Mouse (Mus musculus): ENCODE results near the gene Kif24. TPM values are rescaled to one million over a fixed set of nuclear protein-coding genes. Genes with fewer than 3 reads are reported as not detected.

Kif24 gene
- total RNA-seq, 2 experiments from 2014 or later = 5.3 to 5.8 TPM

DNA sequence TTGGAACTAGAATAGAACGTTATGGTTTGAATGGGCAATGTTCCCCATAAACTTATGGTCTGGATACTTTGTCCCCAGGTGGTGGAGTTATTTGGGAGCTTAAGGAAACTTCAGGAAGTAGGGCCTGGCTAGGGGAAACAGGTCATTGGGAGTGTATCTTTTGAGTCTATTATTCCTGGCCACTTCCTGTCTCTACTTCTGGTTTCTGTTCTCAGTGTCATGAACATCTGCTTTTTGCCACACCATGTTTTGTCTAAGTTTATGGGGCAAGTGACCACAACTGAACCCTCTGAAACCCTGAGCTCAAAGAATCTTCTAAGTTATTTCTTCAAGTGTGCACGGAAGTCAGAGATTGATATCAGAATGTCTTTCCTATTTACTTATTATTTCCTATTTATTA is 57.3 kb downstream of the Kif24 start:
- DNase-seq (ENCODE audit: low spot score in 2 of 2) = no peak

GRCm38 (mm10) chr4:41406597-41406996 is 58.1 kb downstream of the Kif24 start:
- no peak for DNase-seq (ENCODE audit: low spot score in 2 of 2)

DNA sequence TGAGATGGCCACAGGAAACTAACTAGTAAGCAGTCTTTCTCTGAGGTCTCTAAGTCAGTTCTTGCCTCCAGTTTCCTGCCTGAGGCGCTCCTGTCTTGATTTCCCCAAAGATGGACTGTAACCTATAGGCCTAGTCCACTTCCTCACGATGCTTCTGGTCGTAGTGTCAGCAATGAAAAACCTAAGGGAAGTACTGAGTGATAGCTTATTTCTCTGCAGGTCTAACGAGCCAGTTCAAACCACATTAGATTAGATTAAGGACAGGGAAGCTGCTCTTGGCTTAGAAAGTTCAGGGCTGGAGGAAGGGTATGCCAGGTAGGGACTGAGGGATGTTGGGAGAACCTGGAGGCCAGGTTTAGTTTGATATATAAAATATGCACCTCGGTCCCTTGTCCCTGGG is 63.1 kb downstream of the Kif24 start:
- no peak for DNase-seq (ENCODE audit: low spot score in 2 of 2)

GRCm38 (mm10) chr4:41401167-41401566 is 63.5 kb downstream of the Kif24 start:
- no peak for DNase-seq (ENCODE audit: low spot score in 2 of 2)

DNA sequence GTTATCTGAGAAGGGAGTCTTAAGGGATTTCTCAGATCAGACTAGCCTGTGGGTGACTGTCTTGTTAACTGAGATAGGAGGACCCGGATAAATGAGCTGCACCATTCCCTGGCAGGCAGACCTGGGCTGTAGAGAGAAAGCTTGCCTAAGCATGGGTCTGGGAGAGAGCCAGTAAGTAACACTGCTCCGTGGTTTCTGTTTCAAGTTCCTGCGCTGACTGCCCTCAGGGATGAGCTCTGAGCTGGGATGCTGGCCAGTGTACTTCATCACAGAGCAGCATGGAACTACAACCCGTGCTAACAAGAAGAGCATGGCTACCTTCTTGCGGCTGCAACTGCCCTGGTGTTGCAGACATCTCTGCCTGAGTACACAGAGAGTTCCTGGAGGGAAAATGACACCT is 64.8 kb downstream of the Kif24 start:
- DNase-seq (ENCODE audit: low spot score in 2 of 2) = no peak

- DNase-seq (ENCODE audit: low spot score in 2 of 2) = no peak
Measured at GRCm38 (mm10) chr4:41398353-41398752, 66.3 kb downstream of the Kif24 start.

GRCm38 (mm10) chr4:41394651-41395050 is 70.0 kb downstream of the Kif24 start:
- peak in 1 of 2 experiments; percentile 12 for DNase-seq (ENCODE audit: low spot score in 2 of 2)

GRCm38 (mm10) chr4:41391015-41391414 is 73.7 kb downstream of the Kif24 start:
- DNase-seq (ENCODE audit: low spot score in 2 of 2) = no peak

DNA sequence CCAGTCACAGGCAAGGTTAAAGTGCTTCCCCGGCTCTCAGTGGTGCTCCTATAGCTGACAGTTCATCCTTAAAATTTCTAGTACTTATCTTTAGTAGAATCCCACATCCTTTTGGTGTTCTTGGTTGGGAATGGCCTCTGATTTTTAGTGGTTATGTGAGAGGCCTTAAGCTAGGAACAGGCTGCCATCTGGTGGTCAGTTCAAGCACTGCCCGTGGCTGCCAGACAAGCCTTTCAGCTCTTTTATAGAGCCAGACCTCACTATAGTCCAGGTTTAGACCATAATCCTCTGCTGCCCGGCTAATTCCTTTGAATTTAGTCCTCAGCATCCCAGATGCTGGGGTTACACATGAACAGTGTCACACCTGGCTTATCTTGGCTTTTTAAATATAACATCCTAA is 74.6 kb downstream of the Kif24 start:
- peak; percentile 32 to 57 for DNase-seq (ENCODE audit: low spot score in 2 of 2)

GRCm38 (mm10) chr4:41389240-41389639 is 75.4 kb downstream of the Kif24 start:
- no peak for DNase-seq (ENCODE audit: low spot score in 2 of 2)

DNA sequence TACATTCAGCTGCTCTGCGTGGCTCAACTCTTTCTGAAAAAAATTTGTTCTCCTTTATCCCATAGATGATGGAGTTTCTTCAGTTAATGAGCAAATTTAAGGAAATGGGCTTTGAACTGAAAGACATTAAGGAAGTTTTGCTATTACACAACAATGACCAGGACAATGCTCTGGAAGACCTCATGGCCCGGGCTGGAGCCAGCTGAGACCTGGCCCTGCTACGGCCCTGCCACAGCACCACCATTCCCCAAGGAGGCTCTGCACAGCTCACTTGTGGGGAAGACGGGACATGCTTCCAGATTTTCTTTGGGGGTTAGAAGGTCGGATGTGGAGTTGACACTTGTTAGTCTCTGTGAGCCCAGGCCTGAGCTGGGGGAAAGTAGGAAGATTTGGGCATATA is 76.1 kb downstream of the Kif24 start:
- no peak for DNase-seq (ENCODE audit: low spot score in 2 of 2)

GRCm38 (mm10) chr4:41387755-41388469 is 76.8 kb downstream of the Kif24 start:
- DNase-seq (ENCODE audit: low spot score in 2 of 2) = no peak

DNA sequence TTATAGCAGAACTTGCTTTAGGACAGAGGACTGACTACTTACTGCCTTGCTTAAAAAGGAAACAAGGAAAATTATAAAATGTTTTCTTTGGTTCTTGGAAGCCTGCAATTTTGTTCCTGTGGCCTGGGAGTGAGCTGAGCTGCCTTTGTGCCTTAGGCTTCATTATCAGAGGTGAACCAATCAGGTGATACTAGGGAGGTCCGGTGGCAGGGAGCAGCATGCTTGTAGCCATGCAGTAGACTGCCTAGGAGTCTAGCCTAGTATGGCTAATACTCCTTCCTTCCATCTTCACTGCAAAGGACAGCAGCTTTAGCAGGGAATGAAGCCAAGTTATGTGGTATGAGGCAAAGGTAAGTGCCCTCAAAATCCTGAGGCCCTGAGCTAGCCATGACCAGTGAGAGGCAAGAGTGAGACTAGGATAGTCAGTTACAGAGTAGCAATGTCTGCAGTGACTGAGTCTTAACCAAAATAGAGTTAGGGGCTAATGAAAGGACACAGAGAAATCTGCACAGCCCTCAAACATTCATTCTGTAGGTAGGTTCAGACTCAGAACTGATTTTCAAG is 78.2 kb downstream of the Kif24 start:
- DNase-seq (ENCODE audit: low spot score in 2 of 2) = no peak

DNA sequence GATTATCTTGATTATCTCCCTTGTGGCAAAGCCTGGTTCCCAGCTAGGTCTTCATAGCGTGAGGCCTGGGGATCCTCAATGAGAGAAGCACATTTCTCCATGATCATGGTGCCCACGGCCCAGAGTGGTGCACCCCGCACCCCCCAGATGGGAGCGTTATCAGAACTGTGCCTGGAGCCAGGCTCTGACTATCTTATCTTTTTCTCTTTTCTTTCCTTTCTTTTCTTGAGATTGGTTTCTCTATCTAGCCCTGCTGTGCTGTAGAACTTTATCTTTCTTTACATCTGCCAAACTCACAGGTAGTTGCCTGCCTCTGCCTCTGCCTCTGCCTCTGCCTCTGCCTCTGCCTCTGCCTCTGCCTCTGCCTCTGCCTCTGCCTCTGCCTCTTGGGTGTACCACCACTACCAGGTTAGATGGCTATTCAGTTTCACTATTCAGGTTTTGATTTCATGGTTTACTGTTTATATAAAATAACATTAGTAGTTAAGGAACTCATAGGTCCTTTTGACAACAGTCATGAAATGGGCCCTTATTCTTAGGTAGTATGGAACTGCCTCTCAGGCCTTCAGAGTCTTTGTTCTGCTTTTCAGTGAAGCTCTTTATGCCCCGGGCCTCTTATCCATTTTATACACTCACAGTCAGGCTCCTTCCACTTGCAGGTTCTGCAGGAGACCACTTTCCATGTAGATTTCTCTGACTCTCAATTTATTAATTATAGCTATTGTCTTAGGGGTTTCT is 83.3 kb downstream of the Kif24 start:
- DNase-seq (ENCODE audit: low spot score in 2 of 2) = no peak

GRCm38 (mm10) chr4:41377567-41377966 is 87.1 kb downstream of the Kif24 start:
- no peak for DNase-seq (ENCODE audit: low spot score in 2 of 2)

GRCm38 (mm10) chr4:41369702-41370437 is 94.8 kb downstream of the Kif24 start:
- DNase-seq (ENCODE audit: low spot score in 2 of 2) = no peak

- DNase-seq (ENCODE audit: low spot score in 2 of 2) = no peak
Measured at GRCm38 (mm10) chr4:41368198-41368597, 96.5 kb downstream of the Kif24 start.

GRCm38 (mm10) chr4:41361059-41361458 is 103.6 kb downstream of the Kif24 start:
- no peak for DNase-seq (ENCODE audit: low spot score in 2 of 2)

DNA sequence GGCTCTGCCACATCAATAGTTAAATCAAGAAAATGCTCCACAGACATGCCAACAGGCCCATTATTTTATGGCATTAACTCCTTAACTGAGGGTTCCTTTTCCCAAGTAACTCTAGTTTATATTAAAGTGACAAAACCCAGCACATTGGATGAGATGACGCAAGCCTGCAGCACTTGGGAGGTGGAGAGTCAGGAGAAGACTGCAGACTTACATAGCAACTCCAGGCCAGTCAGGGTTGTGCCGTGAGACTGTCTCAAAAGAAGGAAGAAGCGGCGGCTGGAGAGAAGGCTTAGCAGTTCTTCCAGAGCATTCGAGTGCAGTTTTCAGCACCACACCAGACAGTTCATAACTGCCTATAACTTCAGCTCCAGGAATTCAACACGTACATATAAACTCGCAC is 105.3 kb downstream of the Kif24 start:
- no peak for DNase-seq (ENCODE audit: low spot score in 2 of 2)

GRCm38 (mm10) chr4:41358669-41359068 is 106.0 kb downstream of the Kif24 start:
- DNase-seq (ENCODE audit: low spot score in 2 of 2) = no peak

DNA sequence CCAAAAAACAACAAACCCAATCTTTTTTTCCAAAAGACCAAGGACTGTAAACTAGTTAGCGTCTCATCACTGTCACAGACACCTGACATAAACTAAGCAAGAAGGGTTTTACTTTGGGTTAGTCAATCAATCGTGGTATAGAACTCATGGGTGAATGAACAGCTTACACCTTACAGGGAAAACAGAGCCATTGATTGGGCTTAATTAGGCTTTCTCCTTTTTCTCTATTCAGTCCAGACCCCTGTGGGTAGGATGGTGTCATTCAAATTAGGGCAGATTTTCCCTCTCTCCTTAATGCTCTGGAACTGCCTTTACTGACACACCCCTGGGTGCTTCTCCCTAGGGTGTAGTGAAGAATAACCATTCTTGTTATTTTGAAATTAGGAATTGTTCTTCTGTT is 107.5 kb downstream of the Kif24 start:
- DNase-seq (ENCODE audit: low spot score in 2 of 2) = no peak

DNA sequence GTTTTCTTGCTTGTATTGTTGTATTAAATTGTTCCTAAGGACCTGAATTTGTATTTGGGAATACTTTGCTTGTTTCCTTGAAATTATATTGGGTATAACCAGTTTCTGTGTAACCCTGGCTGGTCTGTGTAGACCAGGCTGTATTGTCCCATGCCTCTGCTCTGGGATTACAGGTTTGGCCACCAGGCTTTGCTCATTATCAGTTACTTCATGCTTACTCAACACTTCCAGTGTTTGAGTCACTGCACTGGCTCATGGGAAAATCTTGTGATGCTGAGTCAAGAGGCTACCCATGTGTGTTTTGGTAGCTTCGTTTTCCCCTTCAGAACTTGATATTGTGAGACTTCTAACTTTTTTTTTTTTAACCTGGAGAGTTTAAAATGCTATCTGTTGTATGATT is 111.4 kb downstream of the Kif24 start:
- DNase-seq (ENCODE audit: low spot score in 2 of 2) = no peak
